Mouse (Mus musculus): Measurements from ENCODE around the gene Gm11214. TPM values are rescaled to one million over a fixed set of nuclear protein-coding genes. Genes with fewer than 3 reads are reported as not detected.

The Gm11214 gene
- total RNA-seq, 2 experiments from 2014 or later: not detected

DNA sequence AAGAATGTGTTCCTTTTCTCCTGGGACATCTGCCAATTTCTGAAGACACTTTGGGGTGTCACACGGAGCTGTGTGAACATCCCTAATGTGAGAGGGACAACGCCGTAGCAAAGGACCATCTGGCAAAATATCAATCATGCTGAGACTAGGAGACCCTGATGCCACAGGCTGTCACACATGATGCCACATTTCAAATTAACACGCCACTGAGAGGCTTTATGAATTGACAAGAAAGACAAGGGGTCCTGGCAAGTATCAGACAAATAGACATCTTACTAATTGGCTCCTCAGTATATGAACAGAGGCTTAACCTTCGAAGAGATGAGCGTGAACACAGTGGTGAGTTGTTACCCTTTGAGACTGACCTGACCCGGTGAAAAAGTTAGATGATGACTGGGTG lies 2.6 kb upstream of the Gm11214 start:
- intact Hi-C loops (cut with DNase I): no loop called here
- DNase-seq: no peak

DNA sequence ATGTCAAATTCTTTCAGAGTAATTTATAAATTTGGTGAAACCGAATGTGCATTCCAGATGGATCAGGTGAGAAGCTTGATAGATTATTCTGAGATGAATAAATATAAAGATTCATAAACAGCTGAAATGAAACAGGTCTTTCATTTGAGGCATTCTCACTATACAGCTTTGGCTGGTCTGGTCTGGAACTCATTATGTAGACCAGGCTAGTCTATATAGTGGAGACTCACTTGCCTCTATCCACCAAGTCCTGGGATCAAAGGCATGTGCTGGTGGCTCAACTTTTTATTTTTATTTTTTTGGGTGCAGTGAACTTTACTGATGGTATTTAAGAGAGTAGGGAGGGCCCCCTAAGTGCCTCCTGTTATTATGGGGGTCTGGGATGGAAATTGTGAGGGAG lies 1.3 kb downstream of the Gm11214 start:
- no peak for DNase-seq
- intact Hi-C loops (cut with DNase I): no loop called here

DNA sequence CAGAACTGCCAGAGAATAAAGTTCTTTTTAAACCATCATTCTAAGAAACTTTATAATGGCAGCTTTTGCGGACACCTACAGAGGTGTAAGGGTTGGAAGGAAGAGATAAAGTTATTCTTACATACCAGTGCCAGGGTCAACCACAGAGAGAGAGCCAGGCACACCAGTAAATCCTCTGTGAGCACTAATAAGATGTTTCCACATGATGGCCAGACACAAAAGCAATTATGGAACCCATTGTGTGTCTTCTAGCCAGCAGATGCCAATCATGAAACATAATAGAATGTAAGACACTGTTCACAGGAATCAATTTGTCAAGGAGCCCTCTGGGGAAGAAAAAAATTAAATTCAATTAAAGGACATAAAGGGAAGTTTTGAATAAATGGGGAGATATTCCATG lies 1.8 kb downstream of the Gm11214 start:
- DNase-seq: no peak
- intact Hi-C loops (cut with DNase I): no loop called here

DNA sequence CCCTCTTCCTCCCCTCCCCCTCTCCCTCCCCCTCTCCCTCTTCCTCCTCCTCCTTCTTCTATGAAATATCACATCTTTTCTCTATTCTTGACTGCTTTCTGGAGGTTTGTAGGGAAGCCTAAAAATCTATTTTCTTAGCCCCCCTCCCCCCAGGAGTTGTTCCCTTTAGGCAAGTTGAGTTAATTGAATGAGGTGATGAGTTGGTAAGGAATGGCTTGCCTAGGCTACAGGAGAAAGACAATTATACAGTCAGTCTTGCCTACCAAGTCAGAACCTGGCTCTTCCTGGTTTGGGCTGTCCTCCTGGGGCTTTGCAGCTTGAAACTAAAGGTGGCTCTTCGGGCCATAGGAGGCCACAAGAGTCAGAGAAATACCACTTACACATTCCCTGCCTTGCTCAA lies 3.4 kb downstream of the Gm11214 start:
- no peak for DNase-seq
- intact Hi-C loops (cut with DNase I): no loop called here

DNA sequence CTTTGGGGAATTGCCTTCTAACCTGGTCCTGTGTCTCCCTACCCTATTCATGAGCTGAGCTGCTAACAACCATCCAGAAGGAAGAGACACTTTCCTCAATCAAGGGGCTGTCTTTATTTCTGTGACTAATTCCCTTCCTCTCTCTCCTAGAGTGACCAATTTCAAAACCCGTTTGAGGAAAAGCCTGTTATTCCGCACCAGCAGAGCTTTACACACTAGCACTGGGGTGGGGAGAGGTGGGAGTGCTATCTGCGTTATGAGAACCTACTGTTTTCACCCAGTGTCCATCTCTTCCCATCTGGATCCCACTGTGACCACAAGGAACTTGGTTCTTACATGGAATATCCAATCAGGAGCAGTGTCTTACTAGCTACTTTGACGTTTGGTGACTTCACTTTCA lies 4.1 kb downstream of the Gm11214 start:
- intact Hi-C loops (cut with DNase I): no loop called here
- DNase-seq: no peak

DNA sequence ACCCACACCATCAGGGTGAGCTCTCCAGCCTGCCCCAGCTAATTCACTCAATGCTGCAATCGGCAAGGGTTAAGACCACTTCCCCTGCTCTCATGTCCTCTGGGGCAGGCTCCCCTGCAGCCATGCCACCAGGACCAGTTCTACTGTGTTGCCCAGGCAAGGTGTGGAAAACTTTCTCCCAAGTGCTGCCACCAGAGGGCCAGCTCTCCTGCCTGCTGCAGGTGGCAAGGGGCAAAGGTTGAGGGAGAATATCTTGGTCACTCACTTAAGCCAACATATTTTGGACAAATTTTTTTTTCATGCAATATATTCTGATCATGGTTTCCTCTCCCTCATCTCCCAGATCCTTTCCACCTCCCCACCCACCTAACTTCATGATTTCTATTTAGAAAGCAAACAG lies 8.8 kb downstream of the Gm11214 start:
- no peak for DNase-seq
- intact Hi-C loops (cut with DNase I): no loop called here

DNA sequence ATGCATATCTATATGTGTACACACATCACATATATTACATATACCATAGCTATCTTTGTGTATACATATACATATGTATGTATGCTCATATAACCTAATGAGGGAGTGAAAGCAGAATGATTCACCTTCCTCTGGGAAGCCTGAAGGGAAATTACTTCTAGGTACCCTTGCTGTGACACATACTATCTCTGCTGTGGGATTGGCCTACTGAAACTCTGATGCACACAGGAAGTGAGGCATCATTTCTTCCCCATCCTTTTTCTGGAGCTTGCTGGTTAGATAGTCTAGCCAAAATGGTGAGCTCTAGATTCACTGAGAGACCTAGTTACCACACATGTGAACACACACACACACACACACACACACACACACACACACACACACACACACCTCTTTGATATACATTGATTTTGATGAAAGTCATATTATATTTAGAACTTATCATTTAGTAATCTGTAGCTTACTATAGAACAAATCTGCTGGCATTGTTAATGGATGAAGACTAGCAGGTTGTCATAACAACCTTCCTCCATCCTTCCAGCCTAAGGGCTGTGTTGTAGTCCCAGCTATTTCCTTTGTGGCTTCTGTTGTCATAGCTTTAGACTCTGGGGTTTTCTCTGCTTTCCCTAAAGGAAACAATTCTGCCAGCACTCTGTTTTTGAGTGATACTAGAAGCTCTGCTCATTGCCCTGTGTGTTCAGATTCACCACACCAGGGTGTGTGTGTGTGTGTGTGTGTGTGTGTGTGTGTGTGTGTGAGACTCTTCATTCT lies 19.0 kb downstream of the Gm11214 start:
- intact Hi-C loops (cut with DNase I): no loop called here
- no peak for DNase-seq

DNA sequence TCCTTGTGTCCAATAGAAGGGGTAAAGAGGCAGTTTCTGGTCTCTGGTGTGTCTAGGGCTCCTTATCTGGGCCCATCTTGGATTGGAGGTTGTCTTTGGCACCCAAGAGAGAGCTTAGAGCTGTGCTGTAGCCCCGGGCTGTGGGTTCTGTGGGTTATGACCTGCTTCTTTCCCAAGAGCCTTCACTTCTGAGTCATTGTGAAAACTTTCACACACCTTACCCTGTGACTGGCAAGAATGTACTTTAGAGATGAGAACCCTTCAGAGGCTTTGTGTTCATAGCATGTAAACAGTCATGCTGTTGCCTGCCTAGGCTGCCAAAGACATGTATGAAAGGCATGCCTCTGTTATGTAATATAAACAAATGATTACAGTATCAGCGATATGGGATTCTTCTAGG lies 23.3 kb downstream of the Gm11214 start:
- intact Hi-C loops (cut with DNase I): no loop called here
- no peak for DNase-seq

DNA sequence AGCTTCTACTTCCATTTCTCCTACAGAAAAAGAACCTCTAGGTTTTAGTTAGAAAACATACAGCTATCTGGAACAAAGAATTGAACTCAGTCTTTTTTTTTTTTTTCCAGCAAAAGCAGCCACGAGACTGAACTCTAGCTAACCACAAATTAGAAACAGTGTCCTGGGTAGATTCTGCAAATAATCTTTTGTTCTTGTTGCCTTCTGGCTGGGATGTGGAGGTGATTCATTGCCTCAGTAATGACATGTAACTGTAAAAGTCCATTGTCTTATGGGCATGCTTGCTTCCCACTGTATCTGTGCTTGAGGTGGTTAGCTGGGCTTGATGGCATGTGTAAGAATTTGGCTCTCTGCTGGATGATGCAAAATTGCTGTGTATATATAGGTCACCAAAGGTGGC lies 24.6 kb downstream of the Gm11214 start:
- intact Hi-C loops (cut with DNase I): no loop called here

DNA sequence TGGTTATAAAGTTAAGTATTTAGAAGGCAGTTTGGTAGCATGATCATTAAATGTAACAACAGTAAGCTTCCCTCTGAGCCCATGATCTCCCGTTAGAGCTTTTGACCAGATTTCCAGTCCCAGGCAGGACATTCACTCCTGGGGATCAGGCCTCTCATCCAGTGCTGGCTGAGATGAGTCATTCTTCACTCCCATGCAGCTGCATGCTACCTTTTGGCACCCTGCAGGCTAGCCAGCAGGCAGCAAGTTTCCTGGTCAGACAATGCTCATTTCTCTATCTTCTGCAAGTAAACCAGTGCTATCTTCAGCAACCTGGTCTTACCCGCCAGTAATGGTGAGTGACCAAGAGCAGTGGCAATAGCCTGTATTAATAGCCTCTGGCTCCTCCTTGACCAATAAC lies 30.0 kb downstream of the Gm11214 start:
- intact Hi-C loops (cut with DNase I): no loop called here

More for the DNA sequence above, 24.6 kb downstream of the Gm11214 start:
- DNase-seq: no peak

DNA sequence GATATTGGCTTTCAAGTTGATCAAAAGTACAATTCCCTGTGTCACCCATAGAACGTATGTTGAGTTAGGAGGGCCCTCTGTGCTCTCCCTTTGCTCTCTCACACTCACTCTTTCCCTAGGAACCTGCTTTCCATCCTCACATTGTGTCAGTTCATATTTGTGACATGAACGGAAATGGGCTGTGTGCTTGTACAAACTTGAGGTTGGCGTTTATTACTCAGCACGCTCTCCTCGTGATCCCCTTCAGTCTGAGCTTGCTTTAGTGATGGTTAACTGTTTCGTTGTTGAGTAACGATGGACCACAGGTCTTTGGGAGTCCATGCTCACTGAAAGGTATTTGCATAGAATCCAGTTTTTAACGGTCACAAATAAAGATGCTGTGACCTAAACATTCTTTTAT lies 36.1 kb downstream of the Gm11214 start:
- no peak for DNase-seq
- intact Hi-C loops (cut with DNase I): no loop called here

More for the DNA sequence above, 30.0 kb downstream of the Gm11214 start:
- DNase-seq: no peak

DNA sequence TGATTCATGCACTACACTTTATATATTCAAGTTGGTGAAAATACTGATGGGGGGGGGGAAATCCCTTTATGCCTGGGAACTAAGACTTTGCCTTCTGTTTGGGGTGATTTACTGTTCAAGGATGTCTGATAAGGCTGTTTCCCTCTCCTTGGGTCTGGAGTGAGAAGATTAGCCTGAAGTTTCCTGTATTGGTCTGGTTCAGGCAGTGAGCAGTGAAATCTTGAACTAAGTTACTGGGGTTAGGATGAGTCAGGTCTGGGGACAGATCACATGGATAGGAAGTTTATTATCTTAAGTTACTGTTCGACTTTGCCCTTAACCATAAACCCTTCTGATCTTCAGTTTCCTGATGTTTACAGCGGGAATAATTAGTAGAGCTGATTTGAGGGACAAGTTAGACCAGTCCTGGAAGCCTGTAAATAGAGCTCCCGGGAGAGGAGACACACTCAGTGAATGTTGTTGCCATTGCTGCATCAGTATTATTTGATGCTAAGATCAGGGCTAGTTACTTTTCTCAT lies 37.6 kb downstream of the Gm11214 start:
- DNase-seq: no peak
- intact Hi-C loops (cut with DNase I): no loop called here

DNA sequence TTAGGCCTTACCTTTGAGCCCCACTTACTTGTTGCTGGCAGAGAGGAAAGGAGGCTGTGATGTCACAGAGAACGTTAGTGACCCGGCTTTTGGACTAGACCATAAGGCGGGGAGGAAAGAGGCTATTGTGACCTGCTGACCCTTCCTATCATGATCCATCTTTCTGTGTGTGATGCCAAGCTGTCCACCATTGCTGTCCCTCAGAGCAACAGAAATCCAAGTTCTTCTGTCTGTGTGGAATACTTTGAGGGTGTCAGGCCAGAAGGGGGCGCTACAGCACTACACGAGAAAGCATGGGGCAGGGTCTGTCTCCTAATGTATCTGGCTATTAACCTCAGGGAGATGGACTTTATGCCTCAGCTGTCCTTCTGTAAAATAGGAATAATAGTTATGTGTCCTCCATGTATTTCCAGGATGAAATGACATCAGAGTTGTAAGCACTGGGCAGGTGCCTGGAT lies 40.8 kb downstream of the Gm11214 start, which contains the start of gene Tex48:
Gene Tex48, minus strand, starts transcription at position 51 of the 458 bp plus-strand sequence.
- intact Hi-C loops (cut with DNase I): no loop called here
- no peak for DNase-seq

DNA sequence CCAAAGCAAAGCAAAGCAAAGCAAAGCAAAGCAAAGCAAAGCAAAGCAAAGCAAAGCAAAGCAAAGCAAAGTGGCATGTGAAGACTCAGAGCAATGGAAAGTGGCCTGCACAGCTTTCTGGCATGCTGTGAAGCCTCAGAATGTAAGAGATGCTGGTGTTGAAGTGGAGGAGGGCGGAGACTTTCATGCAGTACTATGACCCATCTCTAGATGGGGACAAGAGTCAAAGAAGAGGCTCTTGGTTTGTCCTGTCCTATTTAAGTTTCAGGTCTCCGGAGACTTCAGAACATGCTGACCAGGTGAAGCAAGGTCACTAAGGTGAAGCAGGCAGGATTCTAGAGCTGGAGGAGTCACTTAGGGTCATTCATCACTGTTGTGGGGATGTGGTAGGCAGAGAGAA lies 41.3 kb downstream of the Gm11214 start:
- intact Hi-C loops (cut with DNase I): no loop called here
- no peak for DNase-seq

Other genes with a start within 250 kb of the Gm11214 start
- gene Whrn, start 167.4 kb downstream of the Gm11214 start, total RNA-seq (2021): 1 to 10 TPM; 2.2 to 2.5 TPM
- gene Atp6v1g1, start 118.6 kb downstream of the Gm11214 start, total RNA-seq (2021): 100 to 1,000 TPM; 209 to 253 TPM
- gene Tmem268, start 104.6 kb downstream of the Gm11214 start, total RNA-seq (2021): 10 to 100 TPM; 14.0 to 14.5 TPM
- gene Gm11213, start 58.1 kb downstream of the Gm11214 start, total RNA-seq (2021): not detected
- not detected for gene Tex48, start 41.0 kb downstream of the Gm11214 start, total RNA-seq (2021)
- gene Tnfsf15, start 81.7 kb upstream of the Gm11214 start, total RNA-seq (2021): not detected
- not detected for gene Tnfsf8, start 198.0 kb upstream of the Gm11214 start, total RNA-seq (2021)